Comparison of ENCODE assay signal across 8 mouse cellular contexts in the genomic region with DNA sequence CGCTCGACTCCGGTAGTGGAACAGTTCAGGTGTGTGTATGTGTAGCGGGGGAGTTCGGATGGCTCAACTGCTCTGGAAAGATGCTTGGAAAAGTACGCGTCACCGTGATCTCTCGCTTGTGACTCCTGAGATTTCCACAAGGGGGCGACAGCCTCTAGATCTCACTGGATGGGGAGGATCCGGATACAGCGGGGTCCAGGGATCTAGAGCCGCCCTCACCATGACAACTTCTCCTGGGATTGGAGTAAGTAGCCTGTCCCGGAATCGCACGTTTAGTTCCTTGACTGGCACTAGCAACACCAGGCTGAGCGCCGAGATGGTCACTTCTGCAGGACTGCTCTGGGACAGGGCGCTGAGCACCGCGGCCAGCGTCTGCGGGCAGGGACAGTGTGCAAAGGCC. TPM values are rescaled to one million over a fixed set of nuclear protein-coding genes. Genes with fewer than 3 reads are reported as not detected.
A peak's percentile ranks its signal among the peaks of the same experiment; 100 is the strongest.
DNase-seq lines count a peak whose midpoint lies in the region; ATAC-seq and TF ChIP-seq lines count a peak whose summit lies in the region.

No protein-coding gene starts in this region.

- no peaks in the 10 kb centered on the region for H3K36me3 ChIP-seq in heart, embryonic 12.5 days
- H3K36me3 ChIP-seq in kidney, embryonic 14.5 days (ENCODE audit: control insufficient read depth, insufficient read depth, low read length): peaks cover under 1% of the 10 kb centered on the region; the same call in 1 of the 2 replicates
- no peaks in the 10 kb centered on the region for H3K36me3 ChIP-seq in liver, embryonic 13.5 days

- H3K4me2 ChIP-seq in heart, embryonic 12.5 days: peak overlapping the region; percentile 70
- H3K4me2 ChIP-seq in kidney, embryonic 14.5 days (replicated peaks; ENCODE audit: low read depth, low read length): peak overlapping the region; percentile 45
- peak overlapping the region; percentile 72 for H3K4me2 ChIP-seq in liver, embryonic 13.5 days

- H3K4me1 ChIP-seq in heart, embryonic 12.5 days (replicated peaks): peaks cover 38% of the 10 kb centered on the region
- H3K4me1 ChIP-seq in kidney, embryonic 14.5 days (ENCODE audit: control insufficient read depth, insufficient read depth, low read length): peaks cover 24% of the 10 kb centered on the region
- H3K4me1 ChIP-seq in liver, embryonic 13.5 days (replicated peaks): peaks cover 44% of the 10 kb centered on the region

- peak overlapping the region; percentile 45; the same call in 1 of the 2 replicates for H3K9ac ChIP-seq in heart, embryonic 12.5 days
- H3K9ac ChIP-seq in kidney, embryonic 14.5 days (ENCODE audit: low read depth, low read length): no peak overlapping the region
- peak overlapping the region; percentile 30 for H3K9ac ChIP-seq in liver, embryonic 13.5 days

- no peaks in the 10 kb centered on the region for H3K9me3 ChIP-seq in heart, embryonic 12.5 days (replicated peaks)
- no peaks in the 10 kb centered on the region for H3K9me3 ChIP-seq in kidney, embryonic 14.5 days (ENCODE audit: control insufficient read depth, low read length)
- H3K9me3 ChIP-seq in liver, embryonic 13.5 days (replicated peaks): no peaks in the 10 kb centered on the region

- DNase-seq in ES-CJ7 (ENCODE audit: low read depth, low spot score): peak; percentile 91
- DNase-seq in brain, embryonic 14.5 days (ENCODE audit: low read depth): peak; percentile 85
- peak; percentile 68 for DNase-seq in liver, embryonic 13.5 days
- DNase-seq in naive thymus-derived CD4-positive, alpha-beta T cell, adult 2 months (ENCODE audit: low read depth): peak; percentile 82
- peak; percentile 76 for DNase-seq in thymus, postnatal 0 days (ENCODE audit: low spot score)

- peak; percentile 78 for ATAC-seq in erythroblast, adult 5-6 weeks (replicated peaks; ENCODE audit: low FRiP score, poor library complexity, severe bottlenecking)
- peak; percentile 65 for ATAC-seq in heart, embryonic 12.5 days (ENCODE audit: insufficient number of reproducible peaks, low FRiP score)
- peak; percentile 66 for ATAC-seq in kidney, embryonic 14.5 days (ENCODE audit: low FRiP score, low TSS enrichment)
- ATAC-seq in liver, embryonic 13.5 days (ENCODE audit: low read depth): peak; percentile 50

- TF ChIP-seq CTCF in brain, embryonic 14.5 days (IDR thresholded peaks at IDR 0.05; ENCODE audit: borderline replicate concordance, extremely low read depth, insufficient read depth, insufficient read length): peak; percentile 93

- H3K27ac ChIP-seq in heart, embryonic 12.5 days (ENCODE audit: poor library complexity, severe bottlenecking): no peak overlapping the region
- no peak overlapping the region for H3K27ac ChIP-seq in kidney, embryonic 14.5 days (ENCODE audit: low read depth, low read length)
- no peak overlapping the region for H3K27ac ChIP-seq in liver, embryonic 13.5 days

- peak overlapping the region; percentile 38 for H3K4me3 ChIP-seq in heart, embryonic 12.5 days
- H3K4me3 ChIP-seq in kidney, embryonic 14.5 days (ENCODE audit: low read length): peak overlapping the region; percentile 26
- peak overlapping the region; percentile 48 for H3K4me3 ChIP-seq in liver, embryonic 13.5 days (replicated peaks)

- TF ChIP-seq POLR2A in brain, embryonic 14.5 days (IDR thresholded peaks at IDR 0.05; ENCODE audit: borderline replicate concordance, extremely low read depth, insufficient read depth, insufficient read length, poor library complexity, severe bottlenecking): no peak

- 2% methylated on average over 23 of the region's 23 CpGs for WGBS in heart, embryonic 12.5 days
- under 1% methylated on average over 23 of the region's 23 CpGs for WGBS in kidney, embryonic 14.5 days
- 2% methylated on average over 23 of the region's 23 CpGs for WGBS in liver, embryonic 13.5 days (ENCODE audit: insufficient replicate concordance)

- H3K27me3 ChIP-seq in heart, embryonic 12.5 days (replicated peaks): peaks cover 81% of the 10 kb centered on the region
- peaks cover 33% of the 10 kb centered on the region for H3K27me3 ChIP-seq in kidney, embryonic 14.5 days (ENCODE audit: control insufficient read depth, insufficient read depth, low read length)
- H3K27me3 ChIP-seq in liver, embryonic 13.5 days: peaks cover 86% of the 10 kb centered on the region

RNA-seq across cellular contexts. Expression of gene Slc26a10, which starts 2.7 kb away (rescaled TPM):
- polyA plus RNA-seq in brain, embryonic 14.5 days (2012; rRNA removed): 1.1 and 2.6 TPM in 2 replicates
- total RNA-seq in erythroblast, adult 5-6 weeks (2015; ENCODE audit: low replicate concordance): not detected in 2 replicates
- total RNA-seq in erythroblast, adult 5-6 weeks (2017; ENCODE audit: low replicate concordance): 0.28 TPM in 1 of 2 replicates, not detected in the other
- 20.2 and 21.0 TPM in 2 replicates for polyA plus RNA-seq in heart, embryonic 12.5 days (2016; fragmentation: Nextera tagmentation; extraction: Ambion mirVana)
- polyA plus RNA-seq in kidney, embryonic 14.5 days (2014; fragmentation: Nextera tagmentation; extraction: Ambion mirVana): 2.0 and 2.3 TPM in 2 replicates
- polyA plus RNA-seq in liver, embryonic 13.5 days (2015; fragmentation: Nextera tagmentation; extraction: Ambion mirVana): 1.8 and 2.1 TPM in 2 replicates
- polyA plus RNA-seq in thymus, postnatal 0 days (2015; fragmentation: Nextera tagmentation; extraction: Ambion mirVana): 1.6 and 2.6 TPM in 2 replicates

RNA-seq across cellular contexts. Expression of gene Arhgef25, which starts 12.2 kb away (rescaled TPM):
- 66.7 and 98.2 TPM in 2 replicates for polyA plus RNA-seq in brain, embryonic 14.5 days (2012; rRNA removed)
- total RNA-seq in erythroblast, adult 5-6 weeks (2015; ENCODE audit: low replicate concordance): 0.84 and 1.7 TPM in 2 replicates
- 2.2 and 2.7 TPM in 2 replicates for total RNA-seq in erythroblast, adult 5-6 weeks (2017; ENCODE audit: low replicate concordance)
- 21.3 and 23.1 TPM in 2 replicates for polyA plus RNA-seq in heart, embryonic 12.5 days (2016; fragmentation: Nextera tagmentation; extraction: Ambion mirVana)
- polyA plus RNA-seq in kidney, embryonic 14.5 days (2014; fragmentation: Nextera tagmentation; extraction: Ambion mirVana): 31.0 and 32.9 TPM in 2 replicates
- polyA plus RNA-seq in liver, embryonic 13.5 days (2015; fragmentation: Nextera tagmentation; extraction: Ambion mirVana): 8.1 and 8.2 TPM in 2 replicates
- polyA plus RNA-seq in thymus, postnatal 0 days (2015; fragmentation: Nextera tagmentation; extraction: Ambion mirVana): 3.7 and 4.5 TPM in 2 replicates

RNA-seq across cellular contexts. Expression of gene B4galnt1, which starts 12.7 kb away (rescaled TPM):
- polyA plus RNA-seq in brain, embryonic 14.5 days (2012; rRNA removed): 48.7 and 72.4 TPM in 2 replicates
- 33.0 and 34.3 TPM in 2 replicates for total RNA-seq in erythroblast, adult 5-6 weeks (2015; ENCODE audit: low replicate concordance)
- 8.1 and 17.6 TPM in 2 replicates for total RNA-seq in erythroblast, adult 5-6 weeks (2017; ENCODE audit: low replicate concordance)
- 1.9 and 2.4 TPM in 2 replicates for polyA plus RNA-seq in heart, embryonic 12.5 days (2016; fragmentation: Nextera tagmentation; extraction: Ambion mirVana)
- 6.2 and 8.7 TPM in 2 replicates for polyA plus RNA-seq in kidney, embryonic 14.5 days (2014; fragmentation: Nextera tagmentation; extraction: Ambion mirVana)
- 9.3 and 11.0 TPM in 2 replicates for polyA plus RNA-seq in liver, embryonic 13.5 days (2015; fragmentation: Nextera tagmentation; extraction: Ambion mirVana)
- 39.2 and 48.6 TPM in 2 replicates for polyA plus RNA-seq in thymus, postnatal 0 days (2015; fragmentation: Nextera tagmentation; extraction: Ambion mirVana)

RNA-seq across cellular contexts. Expression of gene Dtx3, which starts 17.8 kb away (rescaled TPM):
- polyA plus RNA-seq in brain, embryonic 14.5 days (2012; rRNA removed): 405 and 652 TPM in 2 replicates
- 10.4 and 18.0 TPM in 2 replicates for total RNA-seq in erythroblast, adult 5-6 weeks (2015; ENCODE audit: low replicate concordance)
- total RNA-seq in erythroblast, adult 5-6 weeks (2017; ENCODE audit: low replicate concordance): 8.4 and 9.4 TPM in 2 replicates
- 74.3 and 75.1 TPM in 2 replicates for polyA plus RNA-seq in heart, embryonic 12.5 days (2016; fragmentation: Nextera tagmentation; extraction: Ambion mirVana)
- 107 and 117 TPM in 2 replicates for polyA plus RNA-seq in kidney, embryonic 14.5 days (2014; fragmentation: Nextera tagmentation; extraction: Ambion mirVana)
- polyA plus RNA-seq in liver, embryonic 13.5 days (2015; fragmentation: Nextera tagmentation; extraction: Ambion mirVana): 16.8 and 19.3 TPM in 2 replicates
- 42.7 and 47.3 TPM in 2 replicates for polyA plus RNA-seq in thymus, postnatal 0 days (2015; fragmentation: Nextera tagmentation; extraction: Ambion mirVana)

RNA-seq across cellular contexts. Expression of gene Pip4k2c, which starts 33.7 kb away (rescaled TPM):
- polyA plus RNA-seq in brain, embryonic 14.5 days (2012; rRNA removed): 20.2 and 24.7 TPM in 2 replicates
- 11.3 and 13.3 TPM in 2 replicates for total RNA-seq in erythroblast, adult 5-6 weeks (2015; ENCODE audit: low replicate concordance)
- 19.6 and 25.6 TPM in 2 replicates for total RNA-seq in erythroblast, adult 5-6 weeks (2017; ENCODE audit: low replicate concordance)
- 29.7 and 31.5 TPM in 2 replicates for polyA plus RNA-seq in heart, embryonic 12.5 days (2016; fragmentation: Nextera tagmentation; extraction: Ambion mirVana)
- polyA plus RNA-seq in kidney, embryonic 14.5 days (2014; fragmentation: Nextera tagmentation; extraction: Ambion mirVana): 19.2 and 31.0 TPM in 2 replicates
- polyA plus RNA-seq in liver, embryonic 13.5 days (2015; fragmentation: Nextera tagmentation; extraction: Ambion mirVana): 39.8 and 45.8 TPM in 2 replicates
- 24.1 and 24.4 TPM in 2 replicates for polyA plus RNA-seq in thymus, postnatal 0 days (2015; fragmentation: Nextera tagmentation; extraction: Ambion mirVana)
